Mouse (Mus musculus) thymus, postnatal 25 days (tissue): ENCODE data around the gene Ascc3.

Experiments
- DNase-seq: peaks from one replicate; pipeline ENCODE4 v3.0.0; 2022

Gene Ascc3

GRCm38 (mm10) chr10:50592355-50593293 is at the start of gene Ascc3:
Gene Ascc3 (plus strand): TSS chr10:50592669.
- peak; percentile 91 for DNase-seq

- DNase-seq, result no peak
Measured at GRCm38 (mm10) chr10:50584721-50585120, 7.7 kb upstream of the Ascc3 start.

- no peak for DNase-seq
Measured at GRCm38 (mm10) chr10:50586556-50586955, 5.9 kb upstream of the Ascc3 start.

- no peak for DNase-seq
Measured at GRCm38 (mm10) chr10:50593371-50593770, 902 bp downstream of the Ascc3 start.

GRCm38 (mm10) chr10:50595340-50595739 is 2.9 kb downstream of the Ascc3 start:
- no peak for DNase-seq

- DNase-seq, result no peak
Measured at GRCm38 (mm10) chr10:50604919-50605318, 12.4 kb downstream of the Ascc3 start.

GRCm38 (mm10) chr10:50613840-50614239 is 21.4 kb downstream of the Ascc3 start:
- DNase-seq, result no peak

GRCm38 (mm10) chr10:50625874-50626273 is 33.4 kb downstream of the Ascc3 start:
- DNase-seq, result no peak

GRCm38 (mm10) chr10:50639607-50640006 is 47.1 kb downstream of the Ascc3 start:
- no peak for DNase-seq

GRCm38 (mm10) chr10:50650612-50651011 is 58.1 kb downstream of the Ascc3 start:
- peak; percentile 4 for DNase-seq

- DNase-seq, result no peak
Measured at GRCm38 (mm10) chr10:50653551-50653950, 61.1 kb downstream of the Ascc3 start.

GRCm38 (mm10) chr10:50657352-50657751 is 64.9 kb downstream of the Ascc3 start:
- DNase-seq, result no peak

- DNase-seq, result no peak
Measured at GRCm38 (mm10) chr10:50671517-50671916, 79.0 kb downstream of the Ascc3 start.

- DNase-seq, result no peak
Measured at GRCm38 (mm10) chr10:50690324-50690723, 97.9 kb downstream of the Ascc3 start.

- DNase-seq, result no peak
Measured at GRCm38 (mm10) chr10:50698836-50699433, 106.5 kb downstream of the Ascc3 start.

- no peak for DNase-seq
Measured at GRCm38 (mm10) chr10:50701736-50702135, 109.3 kb downstream of the Ascc3 start.

GRCm38 (mm10) chr10:50702361-50702760 is 109.9 kb downstream of the Ascc3 start:
- no peak for DNase-seq

GRCm38 (mm10) chr10:50704202-50704601 is 111.7 kb downstream of the Ascc3 start:
- peak; percentile 6 for DNase-seq

GRCm38 (mm10) chr10:50704898-50705297 is 112.4 kb downstream of the Ascc3 start:
- DNase-seq, result no peak

GRCm38 (mm10) chr10:50711286-50711685 is 118.8 kb downstream of the Ascc3 start:
- DNase-seq, result no peak

GRCm38 (mm10) chr10:50711765-50712164 is 119.3 kb downstream of the Ascc3 start:
- DNase-seq, result no peak

- DNase-seq, result no peak
Measured at GRCm38 (mm10) chr10:50733459-50733858, 141.0 kb downstream of the Ascc3 start.

- DNase-seq, result no peak
Measured at GRCm38 (mm10) chr10:50762069-50762468, 169.6 kb downstream of the Ascc3 start.

GRCm38 (mm10) chr10:50762984-50763383 is 170.5 kb downstream of the Ascc3 start:
- DNase-seq, result no peak
